Comparison of ENCODE assay signal across 18 mouse cellular contexts in the genomic region with DNA sequence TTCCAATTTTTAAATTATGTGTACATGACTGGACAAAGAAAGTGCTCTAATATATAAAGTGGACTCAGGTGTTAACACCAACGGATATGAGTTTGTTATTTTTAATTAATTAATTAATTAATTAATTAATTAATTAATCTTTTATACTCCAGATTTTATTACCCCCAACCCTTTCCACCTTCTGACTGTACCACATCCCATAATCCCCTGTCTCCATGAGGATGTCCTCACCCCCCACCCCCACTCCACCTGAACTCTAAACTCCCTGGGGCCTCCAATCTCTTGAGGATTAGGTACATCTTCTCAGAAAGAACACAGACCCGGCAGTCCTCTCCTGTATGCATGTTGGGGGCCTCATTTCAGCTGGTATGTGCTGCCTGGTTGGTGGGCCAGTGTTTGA.
"Had no signal": no experiment of that assay in that cellular context is flagged by ENCODE, and none has a peak within 500 bp of the region (broad histone marks: within the 10 kb centered on the region; RNA-seq: fewer than 3 reads in every experiment).

No protein-coding gene starts in this region.

- ATAC-seq: inflammation-experienced regulatory T-cells, adult 6 months; intestine, embryonic 16.5 days had no signal

- H3K4me1 ChIP-seq: liver, embryonic 13.5 days; stomach, embryonic 15.5 days had no signal

- H3K4me3 ChIP-seq: liver, embryonic 13.5 days; myocyte; stomach, embryonic 15.5 days had no signal

- H3K9me3 ChIP-seq: liver, embryonic 13.5 days; stomach, embryonic 15.5 days had no signal

- H3K9ac ChIP-seq: liver, embryonic 13.5 days; stomach, embryonic 15.5 days had no signal

- H3K36me3 ChIP-seq: liver, embryonic 13.5 days; stomach, embryonic 15.5 days had no signal

- DNase-seq: kidney, adult 18-20 months; kidney, adult 9 months; kidney, postnatal 14 days; kidney, postnatal 4 days; left cerebral cortex, postnatal 4 days; liver, embryonic 13.5 days; lung, adult 2 months; lung, postnatal 14 days; lung, postnatal 4 days; right cerebral cortex, adult 18-20 months; right cerebral cortex, postnatal 14 days; right cerebral cortex, postnatal 4 days; thymus, adult 18-20 months; thymus, postnatal 36 days had no signal

- H3K27ac ChIP-seq: liver, embryonic 13.5 days; stomach, embryonic 15.5 days had no signal

- H3K27me3 ChIP-seq: liver, embryonic 13.5 days; stomach, embryonic 15.5 days had no signal

- H3K4me2 ChIP-seq: liver, embryonic 13.5 days; stomach, embryonic 15.5 days had no signal
